Mouse (Mus musculus): ENCODE measurements around the gene Slc6a8.

Gene Slc6a8

DNA sequence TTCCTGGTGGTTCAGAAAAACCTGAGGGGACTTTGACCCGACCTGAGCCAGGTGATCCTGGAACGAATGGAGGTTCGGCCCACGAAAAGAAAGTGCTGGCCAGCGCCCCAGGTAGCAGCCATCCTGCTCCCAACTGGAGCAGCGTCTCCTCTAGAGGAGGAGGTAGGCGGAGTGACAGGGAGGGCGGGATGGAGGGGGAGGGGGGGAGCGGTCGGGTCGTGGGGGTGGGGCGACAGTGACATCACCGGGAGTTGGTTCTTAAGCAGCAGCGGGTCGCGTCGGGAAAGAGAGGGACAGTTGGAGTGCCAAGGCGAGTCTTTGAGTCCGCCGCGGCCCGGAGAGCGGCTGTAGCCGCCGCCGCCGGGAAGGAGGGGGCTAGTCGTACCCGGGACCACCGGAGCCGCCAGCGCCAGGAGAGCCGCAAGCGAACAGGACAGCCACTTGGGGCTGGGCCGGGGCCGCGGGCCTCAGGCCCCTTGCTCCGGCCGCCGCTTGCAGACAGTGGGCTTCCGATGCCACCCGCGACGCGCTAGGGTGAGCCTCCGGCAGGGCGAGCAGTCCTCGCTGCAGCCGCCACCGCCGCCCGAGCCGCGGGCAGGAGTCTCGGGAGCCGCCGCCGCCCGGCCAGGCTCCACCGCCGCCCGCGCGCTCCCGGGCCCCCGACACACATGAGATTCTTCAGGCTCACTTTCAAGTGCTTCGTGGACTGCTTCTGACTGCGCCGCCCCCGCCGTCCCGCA is at the start of gene Slc6a8:
Slc6a8 (plus strand) TSS at position 272 of the 740 bp plus-strand sequence.
- peak in 1 of 2 experiments; percentile 54 for DNase-seq (ENCODE audit: low spot score in 2 of 2)

DNA sequence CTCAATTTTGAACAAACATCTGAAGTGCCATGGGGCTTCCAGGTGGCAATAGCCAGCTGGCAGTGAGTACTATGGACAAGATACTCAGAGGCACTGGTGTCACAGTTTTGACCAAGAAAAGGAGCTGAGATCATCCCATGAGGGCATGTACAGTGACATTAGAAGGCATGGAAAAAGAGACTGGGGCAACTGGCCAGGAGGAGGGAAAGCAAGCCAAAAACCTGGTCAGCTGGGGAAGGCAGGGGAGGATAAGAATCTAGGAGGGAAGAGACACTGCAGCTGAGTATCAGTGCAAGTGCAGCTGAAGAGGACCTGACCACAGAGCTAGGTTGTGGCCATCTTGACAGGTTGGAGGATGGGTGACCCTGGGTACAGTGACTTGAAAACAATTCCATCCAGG is 46.0 kb upstream of the Slc6a8 start:
- DNase-seq (ENCODE audit: low spot score in 2 of 2), result no peak

DNA sequence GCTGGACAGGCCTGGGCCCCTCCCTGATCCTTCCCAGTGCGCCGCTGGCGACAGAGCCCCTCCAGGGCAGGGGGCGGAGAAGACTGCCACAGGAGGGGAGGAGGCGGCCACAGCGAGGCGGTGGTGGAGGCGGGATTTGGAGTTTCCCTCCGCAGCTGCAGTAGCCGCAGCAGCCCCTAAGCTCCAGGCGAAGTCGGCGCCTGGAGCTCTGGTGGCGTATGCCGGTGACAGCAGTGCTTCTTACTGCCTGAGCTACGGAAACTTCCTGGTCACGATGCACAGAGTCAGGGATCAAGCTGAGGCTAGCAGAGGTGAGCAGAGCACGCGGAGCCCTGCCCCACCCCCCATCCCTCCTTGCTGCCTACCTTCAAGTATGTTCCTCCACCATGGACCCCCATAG is 37.5 kb upstream of the Slc6a8 start:
- DNase-seq (ENCODE audit: low spot score in 2 of 2), result no peak

DNA sequence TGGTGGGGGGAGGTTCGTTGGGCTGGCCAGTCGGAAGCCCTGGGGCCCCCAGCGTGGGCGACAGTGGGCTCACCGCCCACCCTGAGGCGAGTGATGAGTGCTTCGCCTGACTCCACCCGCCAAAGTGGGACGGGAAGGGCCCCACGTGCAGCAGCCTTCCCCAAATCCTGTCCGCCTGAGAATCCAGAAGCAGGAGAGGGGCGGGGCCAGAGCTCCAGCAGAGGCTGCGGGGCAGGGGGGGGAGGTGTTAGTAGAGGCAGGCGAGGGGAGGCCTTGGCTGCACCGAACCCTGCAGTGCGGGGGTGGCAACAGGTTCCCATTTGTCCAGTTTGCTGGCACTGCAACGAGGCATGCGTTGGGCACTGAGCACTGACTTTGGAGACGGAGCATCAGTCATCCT is 35.5 kb upstream of the Slc6a8 start:
- DNase-seq (ENCODE audit: low spot score in 2 of 2), result no peak

DNA sequence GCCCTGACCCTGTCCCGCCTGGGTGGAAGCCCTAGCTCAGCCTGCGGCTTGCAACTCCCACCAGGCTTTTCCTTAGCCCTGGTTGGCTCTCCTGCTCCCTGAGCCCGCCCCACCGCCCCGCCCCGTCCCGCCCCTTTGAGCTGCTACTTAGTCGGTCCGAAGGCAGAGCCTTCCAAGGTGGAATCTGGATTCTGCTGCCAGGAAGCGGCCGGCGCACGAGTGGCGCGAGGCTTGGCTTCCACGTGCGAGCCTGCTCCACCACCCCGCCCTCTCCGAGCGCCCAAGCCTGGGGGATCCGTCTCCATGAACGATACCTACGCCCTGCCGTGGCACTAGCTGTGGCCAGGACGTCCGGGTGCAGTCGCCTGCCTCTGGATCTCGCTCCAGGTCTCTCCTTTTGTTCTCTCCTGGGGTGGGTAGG is 33.7 kb upstream of the Slc6a8 start, which contains the start of gene Dusp9:
Dusp9 (plus strand) TSS at position 165 of the 421 bp plus-strand sequence.
- no peak for DNase-seq (ENCODE audit: low spot score in 2 of 2)

DNA sequence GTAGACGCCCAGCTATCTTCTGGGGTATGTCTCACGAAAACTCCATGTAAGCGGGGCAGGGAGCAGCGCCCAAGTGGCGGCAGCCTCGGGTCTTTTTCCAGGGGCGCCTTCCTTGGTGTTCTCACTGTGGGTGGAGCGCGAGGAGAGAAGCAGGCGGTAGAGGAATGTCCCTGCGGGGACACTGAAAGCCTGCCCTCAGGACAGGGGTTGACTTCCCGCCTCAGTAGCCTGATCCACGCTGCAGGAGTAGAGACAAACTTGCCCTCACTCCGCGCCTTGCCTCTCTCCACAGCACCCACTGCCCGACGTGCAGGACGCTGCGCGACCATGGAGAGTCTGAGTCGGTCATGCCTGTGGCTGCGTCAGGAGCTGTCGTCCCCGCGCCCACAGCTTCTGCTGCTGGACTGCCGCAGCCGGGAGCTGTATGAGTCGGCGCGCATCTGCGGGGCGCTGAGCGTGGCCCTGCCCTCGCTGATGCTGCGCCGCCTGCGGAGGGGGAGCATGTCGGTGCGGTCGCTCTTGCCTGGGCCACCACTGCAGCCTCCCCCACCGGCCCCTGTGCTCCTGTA is 33.0 kb upstream of the Slc6a8 start:
- DNase-seq (ENCODE audit: low spot score in 2 of 2), result no peak

DNA sequence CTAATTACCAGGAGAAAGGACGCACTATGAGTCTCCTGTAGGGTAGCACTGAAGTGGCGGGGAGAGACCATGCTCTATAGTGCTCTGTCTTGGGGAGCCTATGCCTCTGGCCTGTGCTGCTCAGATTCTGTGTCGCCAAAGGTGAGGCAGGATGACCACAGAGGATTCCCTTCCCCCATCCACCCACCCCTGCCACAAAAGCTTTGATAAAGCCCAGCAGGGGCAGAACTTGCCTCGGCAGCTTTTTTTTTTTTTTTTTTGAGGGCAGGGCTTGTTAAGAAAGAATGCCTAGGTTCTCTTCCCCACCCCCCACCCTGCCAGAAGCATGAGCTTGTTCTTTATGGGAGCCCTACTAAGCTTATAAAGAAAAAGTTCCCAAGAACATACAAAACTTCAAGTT is 27.8 kb upstream of the Slc6a8 start:
- DNase-seq (ENCODE audit: low spot score in 2 of 2), result no peak

DNA sequence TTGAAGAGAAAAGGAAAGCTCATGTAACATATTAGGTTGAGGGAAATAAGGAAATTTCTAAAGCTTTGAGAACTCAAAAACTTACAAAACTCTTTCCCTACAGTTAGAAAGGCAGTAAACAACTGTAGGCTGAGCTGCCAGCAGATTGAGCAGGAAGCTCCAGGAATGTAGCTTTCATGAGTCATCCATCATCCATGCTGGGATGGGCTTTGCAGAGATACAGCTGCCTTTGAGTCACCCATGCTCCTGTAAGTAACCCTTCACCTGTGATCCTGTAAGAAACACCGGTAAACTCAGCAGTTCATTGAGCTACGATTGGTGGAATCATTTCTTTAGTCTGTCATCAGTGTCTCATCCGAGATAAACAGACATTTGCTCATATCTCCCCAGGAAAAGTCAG is 22.1 kb upstream of the Slc6a8 start:
- DNase-seq (ENCODE audit: low spot score in 2 of 2), result no peak

DNA sequence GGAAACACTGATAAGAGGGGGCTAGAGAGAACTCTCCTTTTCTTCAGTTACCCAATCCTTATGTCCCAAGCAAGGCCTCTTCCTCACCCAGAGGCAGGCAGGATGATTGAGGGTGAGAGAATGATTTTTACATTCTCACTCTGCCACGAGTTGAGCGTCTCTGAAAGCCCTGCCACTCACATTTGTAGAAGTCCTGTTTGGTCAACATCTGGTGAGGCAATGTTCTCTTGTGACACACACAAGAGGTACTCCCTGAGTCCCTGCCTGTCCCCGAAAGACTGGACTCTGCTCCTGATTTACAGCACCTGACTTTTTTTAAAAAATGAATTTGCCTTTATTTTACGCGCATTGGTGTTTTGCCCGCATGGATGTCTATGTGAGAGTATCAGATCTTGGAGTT is 19.6 kb upstream of the Slc6a8 start:
- no peak for DNase-seq (ENCODE audit: low spot score in 2 of 2)

DNA sequence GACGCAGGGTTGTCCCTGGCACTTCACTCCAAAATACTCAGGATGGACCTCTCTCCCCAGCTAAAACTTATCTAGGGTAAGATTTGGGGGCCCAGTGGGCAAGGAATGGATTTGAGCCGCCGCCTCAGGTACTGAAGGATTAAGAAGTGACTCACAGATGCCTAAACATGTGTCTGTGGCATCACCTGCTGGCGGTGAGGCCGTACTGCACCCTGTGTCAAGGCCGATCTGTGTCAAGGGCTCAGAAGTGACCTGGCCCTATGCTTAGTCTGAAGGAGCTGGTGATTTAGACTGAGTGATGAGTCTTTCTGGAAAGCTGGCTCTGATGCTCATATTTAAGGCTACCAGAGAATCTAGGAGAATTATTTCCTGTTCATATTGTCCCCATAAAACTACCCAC is 18.8 kb upstream of the Slc6a8 start:
- DNase-seq (ENCODE audit: low spot score in 2 of 2), result no peak

DNA sequence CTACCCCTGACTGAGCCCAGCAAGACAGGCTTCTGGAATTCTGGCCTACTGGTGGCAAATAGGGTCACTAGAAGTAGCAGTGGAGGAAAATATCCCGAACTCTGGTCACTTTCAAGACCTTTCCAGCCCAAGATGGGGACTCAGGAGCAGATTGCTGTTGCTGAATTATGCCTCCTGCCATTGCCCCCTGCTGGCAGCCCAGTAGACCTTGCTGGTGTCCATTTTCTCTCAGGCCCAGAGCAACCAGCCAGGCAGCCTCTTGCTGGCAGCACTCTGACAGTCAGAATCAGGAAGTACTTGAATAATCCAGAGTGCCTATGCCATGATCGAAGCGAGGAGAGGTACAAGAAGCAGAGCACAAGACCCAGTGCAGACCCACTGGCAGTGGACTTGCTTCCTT is 17.4 kb upstream of the Slc6a8 start:
- DNase-seq (ENCODE audit: low spot score in 2 of 2), result no peak

DNA sequence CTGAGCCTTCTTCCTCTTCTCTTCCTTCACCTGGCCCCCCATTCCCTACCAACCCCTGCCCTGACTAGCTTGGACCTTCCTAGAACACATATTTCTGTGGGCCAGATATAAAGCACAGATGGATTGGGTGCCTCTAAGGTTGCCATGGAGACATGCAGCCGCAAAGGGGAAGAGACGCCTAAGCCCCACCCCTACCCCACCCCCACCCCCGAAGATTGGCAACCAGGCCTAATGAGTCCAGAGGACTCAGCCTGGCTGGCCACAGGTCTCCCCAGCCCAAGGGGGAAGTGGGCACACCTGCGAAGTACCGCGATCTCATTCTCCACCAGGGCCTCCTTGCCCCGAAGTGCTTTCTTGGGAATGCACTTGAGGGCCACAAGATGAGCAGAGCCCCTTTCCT is 14.6 kb upstream of the Slc6a8 start:
- no peak for DNase-seq (ENCODE audit: low spot score in 2 of 2)

DNA sequence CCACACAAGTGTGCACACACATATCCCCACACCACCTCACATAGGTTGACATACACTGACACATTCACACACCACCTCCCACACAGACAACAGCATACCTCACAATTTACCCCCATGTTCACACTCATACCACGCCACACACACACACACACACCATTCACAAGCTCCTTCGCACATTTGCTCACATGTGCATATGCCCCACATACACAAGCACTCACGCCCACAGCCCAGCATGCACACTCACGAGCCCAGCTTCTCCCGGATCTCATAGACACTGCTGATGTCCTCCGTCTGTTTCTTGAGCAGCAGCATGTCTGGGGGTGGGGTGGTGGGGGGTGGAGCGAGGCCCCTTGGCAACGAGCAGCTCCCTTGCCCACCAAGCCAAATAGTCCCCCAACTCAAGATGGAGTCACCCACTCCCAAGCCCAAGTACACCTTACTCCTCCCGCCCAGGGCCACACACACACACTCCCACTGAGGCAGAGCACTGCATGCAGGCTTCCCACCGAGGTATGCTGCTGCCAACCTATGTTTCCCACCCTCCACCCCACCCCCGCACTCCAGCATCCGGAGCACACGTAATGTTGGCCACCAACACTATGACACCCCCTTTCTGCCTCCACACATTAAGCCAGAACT is 13.9 kb upstream of the Slc6a8 start:
- DNase-seq (ENCODE audit: low spot score in 2 of 2), result peak in 1 of 2 experiments; percentile 67

DNA sequence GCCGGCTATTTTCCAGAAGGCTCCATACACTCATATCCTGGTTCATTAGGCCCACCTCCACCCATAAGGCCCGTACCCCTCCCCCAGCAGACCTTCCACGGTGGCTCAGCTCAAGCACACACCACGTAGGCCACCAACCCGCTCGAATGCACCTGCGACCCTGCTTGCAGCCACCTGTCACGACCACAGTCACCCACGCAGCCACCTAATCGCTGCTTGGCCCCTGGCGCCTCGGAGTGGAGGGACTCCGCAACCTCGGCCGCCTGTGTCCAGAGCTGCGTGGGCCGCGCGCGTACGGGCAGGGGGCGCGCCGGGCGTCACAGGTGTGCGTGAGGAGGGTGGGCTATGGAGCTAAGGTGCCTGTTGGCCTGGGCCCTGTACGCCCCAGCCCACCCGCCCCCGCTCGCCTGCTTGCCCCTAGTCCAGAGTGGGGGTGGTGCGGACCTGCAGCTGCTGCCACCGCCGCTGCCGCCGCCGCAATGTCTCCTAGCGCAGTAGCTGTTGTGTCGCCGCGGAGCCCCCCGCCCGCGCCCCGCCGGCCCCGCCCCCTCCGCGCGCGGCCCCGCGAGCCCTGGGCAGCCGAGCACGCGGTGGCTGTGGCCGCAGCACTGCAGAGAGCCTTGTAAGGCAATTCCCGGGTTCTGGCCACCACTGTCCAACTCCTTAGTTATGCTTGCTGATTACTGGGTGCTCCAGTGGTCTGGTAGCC is 13.2 kb upstream of the Slc6a8 start, which contains the start of gene Pnck:
Pnck (minus strand) TSS at position 543 of the 709 bp plus-strand sequence.
- no peak for DNase-seq (ENCODE audit: low spot score in 2 of 2)

DNA sequence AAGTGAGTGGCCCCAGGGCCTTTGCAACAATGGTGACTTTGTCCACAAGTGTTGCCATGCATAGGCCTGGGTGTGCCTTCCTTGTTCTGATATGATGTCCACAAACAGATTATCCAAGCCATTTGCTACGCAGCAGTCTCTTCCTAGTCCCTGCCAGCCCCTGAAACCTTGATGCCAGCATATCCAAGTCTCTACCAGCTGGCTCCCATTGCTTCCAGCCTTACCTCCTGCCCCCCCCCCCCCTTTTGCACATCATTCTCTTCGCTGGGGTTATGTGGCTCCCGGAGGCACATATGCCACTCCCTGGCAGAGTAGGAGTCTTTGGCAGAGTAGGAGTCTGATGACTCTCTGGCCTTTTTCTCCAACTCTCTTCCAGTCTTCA is 12.7 kb upstream of the Slc6a8 start:
- DNase-seq (ENCODE audit: low spot score in 2 of 2), result no peak

DNA sequence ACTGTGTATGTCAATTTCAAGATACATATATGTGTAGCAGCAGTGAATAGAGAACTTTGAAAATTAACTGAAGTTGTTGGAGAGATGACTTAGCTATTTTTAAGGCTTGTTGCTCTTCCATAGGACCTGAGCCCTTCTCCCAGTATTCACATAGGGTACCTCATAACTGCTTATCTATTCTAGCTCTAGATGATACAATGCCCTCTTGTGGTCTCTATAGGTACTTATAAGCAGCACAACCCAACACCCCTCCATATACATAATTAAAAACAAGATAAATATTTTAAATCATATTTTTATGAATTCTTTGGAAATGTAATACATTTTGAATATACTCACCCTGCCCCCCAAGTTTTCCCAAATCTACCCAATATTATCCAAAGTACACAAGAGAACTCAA is 9.8 kb upstream of the Slc6a8 start:
- no peak for DNase-seq (ENCODE audit: low spot score in 2 of 2)

DNA sequence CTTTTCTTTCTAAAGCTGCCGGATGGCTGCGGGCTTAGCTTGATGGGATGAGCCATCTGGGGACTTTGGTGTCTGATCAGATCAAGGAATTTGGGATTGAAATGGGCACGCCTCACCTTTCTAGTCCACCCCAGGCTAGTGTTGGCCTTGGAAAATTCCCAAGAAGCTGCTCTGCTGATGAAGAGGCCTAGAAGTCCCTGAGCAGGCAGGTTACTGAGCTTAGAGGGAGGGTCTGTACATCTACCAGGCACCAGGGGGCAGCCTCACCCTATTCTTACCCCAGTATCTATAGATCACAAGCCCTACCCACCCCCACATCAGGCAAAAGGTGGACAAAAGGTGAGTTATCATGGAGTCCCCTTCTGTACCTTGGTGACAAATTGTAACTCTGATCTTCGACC is 919 bp upstream of the Slc6a8 start:
- DNase-seq (ENCODE audit: low spot score in 2 of 2), result no peak

DNA sequence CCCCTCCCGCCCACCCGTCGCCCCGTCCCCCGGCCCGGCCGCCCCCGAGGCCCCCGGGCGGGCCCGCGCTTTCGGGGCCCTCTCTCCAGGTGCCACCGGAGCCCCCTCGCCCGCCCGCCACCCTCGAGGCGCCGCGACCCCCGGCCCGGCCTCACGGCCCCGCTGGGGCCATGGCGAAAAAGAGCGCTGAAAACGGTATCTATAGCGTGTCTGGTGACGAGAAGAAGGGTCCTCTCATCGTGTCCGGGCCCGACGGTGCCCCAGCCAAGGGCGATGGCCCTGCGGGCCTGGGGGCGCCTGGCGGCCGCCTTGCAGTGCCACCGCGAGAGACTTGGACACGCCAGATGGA is 643 bp downstream of the Slc6a8 start:
- DNase-seq (ENCODE audit: low spot score in 2 of 2), result no peak

DNA sequence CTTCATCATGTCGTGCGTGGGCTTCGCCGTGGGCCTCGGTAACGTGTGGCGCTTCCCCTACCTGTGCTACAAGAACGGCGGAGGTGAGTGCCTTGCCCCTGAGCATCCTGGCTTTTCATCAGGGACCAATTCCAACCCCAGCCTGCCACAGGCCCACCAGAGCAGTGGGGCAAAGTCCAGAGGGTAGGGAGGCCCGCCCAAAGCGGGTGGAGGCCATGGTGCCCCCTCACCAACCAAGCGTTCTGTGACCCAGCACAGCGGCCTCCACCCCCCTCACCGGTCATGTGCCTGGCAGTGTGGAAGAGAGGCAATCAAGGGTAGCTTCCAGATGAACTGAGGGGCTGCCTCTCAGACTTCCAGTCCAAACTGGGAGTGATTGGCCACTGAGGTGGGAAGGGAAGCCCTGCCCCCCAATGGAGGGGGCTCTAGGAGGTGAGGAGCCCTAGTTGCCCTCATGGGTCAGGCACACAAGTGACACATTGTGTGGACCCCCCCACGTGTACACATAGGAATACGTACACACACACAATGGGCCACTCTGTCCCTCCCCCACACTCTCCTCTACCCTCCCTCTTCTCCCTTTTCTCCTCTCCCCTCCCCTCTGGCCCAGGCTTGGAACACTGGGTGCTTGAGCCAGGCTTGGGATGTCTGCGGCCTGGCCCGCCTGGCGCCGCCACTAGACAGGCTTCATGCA is 1.2 kb downstream of the Slc6a8 start:
- DNase-seq (ENCODE audit: low spot score in 2 of 2), result no peak

DNA sequence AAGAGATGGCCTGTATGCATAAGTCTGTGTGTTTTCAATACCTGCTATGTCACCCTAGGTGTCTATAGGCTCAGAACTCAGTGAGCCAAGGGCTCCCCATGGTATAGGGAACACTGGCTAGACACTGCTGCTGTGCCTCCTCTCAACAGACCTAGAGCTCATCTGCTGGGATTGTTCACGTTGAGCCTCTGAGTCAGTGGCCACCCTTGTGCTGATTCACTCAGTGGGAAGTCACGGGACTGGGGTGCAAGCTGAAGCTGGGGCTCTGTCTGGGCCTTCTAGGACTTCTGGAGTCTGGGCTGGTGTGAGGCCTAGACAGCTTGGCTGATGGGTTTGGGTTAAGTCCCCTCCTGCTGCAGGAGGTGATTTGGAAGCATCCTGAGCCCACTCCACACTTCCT is 2.3 kb downstream of the Slc6a8 start:
- no peak for DNase-seq (ENCODE audit: low spot score in 2 of 2)

DNA sequence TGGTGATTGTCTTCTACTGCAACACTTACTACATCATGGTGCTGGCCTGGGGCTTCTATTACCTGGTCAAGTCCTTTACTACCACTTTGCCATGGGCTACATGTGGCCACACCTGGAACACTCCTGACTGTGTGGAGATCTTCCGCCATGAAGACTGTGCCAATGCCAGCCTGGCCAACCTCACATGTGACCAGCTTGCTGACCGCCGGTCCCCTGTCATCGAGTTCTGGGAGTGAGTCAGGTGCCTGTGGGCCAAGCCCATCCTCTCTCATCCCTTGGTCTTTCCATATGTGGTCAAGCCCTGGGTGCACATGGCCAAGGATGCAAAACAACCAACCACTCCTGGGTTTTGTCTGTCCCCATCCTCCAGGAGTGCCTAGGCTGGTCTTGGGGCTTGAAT is 3.7 kb downstream of the Slc6a8 start:
- DNase-seq (ENCODE audit: low spot score in 2 of 2), result no peak

DNA sequence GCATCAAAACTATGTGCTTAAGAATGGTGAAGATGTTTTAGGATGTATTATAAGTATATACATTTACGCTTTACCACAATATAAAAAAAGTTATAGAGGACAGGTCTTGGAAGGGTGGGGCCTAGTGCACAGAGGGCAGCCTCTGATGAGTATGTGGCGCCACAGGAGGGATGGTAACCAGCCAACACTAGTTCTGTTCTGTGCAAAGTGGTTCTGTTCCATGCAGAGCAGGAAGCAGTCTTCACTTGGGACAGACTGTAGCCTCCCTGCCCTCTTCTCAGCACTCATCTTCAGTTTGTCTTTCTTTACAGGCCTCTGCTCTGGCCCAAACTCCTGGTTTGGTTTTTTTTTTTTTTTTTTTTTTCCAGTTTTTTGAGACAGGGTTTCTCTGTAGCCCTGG is 11.2 kb downstream of the Slc6a8 start:
- no peak for DNase-seq (ENCODE audit: low spot score in 2 of 2)
